Mouse (Mus musculus): Measurements from ENCODE around the gene Olfr1412. TPM values are rescaled to one million over a fixed set of nuclear protein-coding genes. Genes with fewer than 3 reads are reported as not detected.

The Olfr1412 gene
- total RNA-seq, 2 experiments from 2014 or later = not detected

GRCm38 (mm10) chr1:92636015-92636414 lies 50.4 kb downstream of the Olfr1412 start:
- ATAC-seq (replicated peaks; ENCODE audit: low FRiP score, low TSS enrichment, poor library complexity, severe bottlenecking) = no peak

- ATAC-seq (replicated peaks; ENCODE audit: low FRiP score, low TSS enrichment, poor library complexity, severe bottlenecking) = no peak
These were observed 51.1 kb downstream of the Olfr1412 start for GRCm38 (mm10) chr1:92636676-92637075.

GRCm38 (mm10) chr1:92637501-92638172 lies 52.1 kb downstream of the Olfr1412 start:
- no peak for ATAC-seq (replicated peaks; ENCODE audit: low FRiP score, low TSS enrichment, poor library complexity, severe bottlenecking)

GRCm38 (mm10) chr1:92638181-92638580 lies 52.6 kb downstream of the Olfr1412 start:
- no peak for ATAC-seq (replicated peaks; ENCODE audit: low FRiP score, low TSS enrichment, poor library complexity, severe bottlenecking)

- ATAC-seq (replicated peaks; ENCODE audit: low FRiP score, low TSS enrichment, poor library complexity, severe bottlenecking) = no peak
These were observed 53.2 kb downstream of the Olfr1412 start for GRCm38 (mm10) chr1:92638736-92639135.

- no peak for ATAC-seq (replicated peaks; ENCODE audit: low FRiP score, low TSS enrichment, poor library complexity, severe bottlenecking)
These were observed 54.8 kb downstream of the Olfr1412 start for GRCm38 (mm10) chr1:92640393-92640792.

Other genes starting within 250 kb of the Olfr1412 start
- 169 and 187 TPM in 2 replicates for gene Ndufa10, start 111.9 kb upstream of the Olfr1412 start, total RNA-seq (2014; fragmentation: Nextera tagmentation)
- gene Ndufa10, start 111.9 kb upstream of the Olfr1412 start, total RNA-seq (2017) = 132 and 170 TPM in 2 replicates
- gene Olfr1416, start 100.7 kb upstream of the Olfr1412 start, total RNA-seq (2014; fragmentation: Nextera tagmentation) = not detected in 2 replicates
- gene Olfr1416, start 100.7 kb upstream of the Olfr1412 start, total RNA-seq (2017) = not detected in 2 replicates
- not detected in 2 replicates for gene Olfr1415, start 89.7 kb upstream of the Olfr1412 start, total RNA-seq (2014; fragmentation: Nextera tagmentation)
- gene Olfr1415, start 89.7 kb upstream of the Olfr1412 start, total RNA-seq (2017) = not detected in 2 replicates
- not detected in 2 replicates for gene Olfr1414, start 67.1 kb upstream of the Olfr1412 start, total RNA-seq (2014; fragmentation: Nextera tagmentation)
- gene Olfr1414, start 67.1 kb upstream of the Olfr1412 start, total RNA-seq (2017) = not detected in 2 replicates
- not detected in 2 replicates for gene Olfr1413, start 14.5 kb upstream of the Olfr1412 start, total RNA-seq (2014; fragmentation: Nextera tagmentation)
- gene Olfr1413, start 14.5 kb upstream of the Olfr1412 start, total RNA-seq (2017) = not detected in 2 replicates
- gene Olfr1411, start 8.6 kb downstream of the Olfr1412 start, total RNA-seq (2014; fragmentation: Nextera tagmentation) = not detected in 2 replicates
- not detected in 2 replicates for gene Olfr1411, start 8.6 kb downstream of the Olfr1412 start, total RNA-seq (2017)
- not detected in 2 replicates for gene Olfr1410, start 20.0 kb downstream of the Olfr1412 start, total RNA-seq (2014; fragmentation: Nextera tagmentation)
- gene Olfr1410, start 20.0 kb downstream of the Olfr1412 start, total RNA-seq (2017) = not detected in 2 replicates
- gene Olfr12, start 32.0 kb downstream of the Olfr1412 start, total RNA-seq (2014; fragmentation: Nextera tagmentation) = not detected in 2 replicates
- gene Olfr12, start 32.0 kb downstream of the Olfr1412 start, total RNA-seq (2017) = not detected in 2 replicates
- 193 and 214 TPM in 2 replicates for gene Cops9, start 56.2 kb downstream of the Olfr1412 start, total RNA-seq (2014; fragmentation: Nextera tagmentation)
- 142 TPM in 2 replicates for gene Cops9, start 56.2 kb downstream of the Olfr1412 start, total RNA-seq (2017)
- 0.72 and 5.4 TPM in 2 replicates for gene Otos, start 63.1 kb downstream of the Olfr1412 start, total RNA-seq (2014; fragmentation: Nextera tagmentation)
- gene Otos, start 63.1 kb downstream of the Olfr1412 start, total RNA-seq (2017) = not detected in 2 replicates
- gene Gpc1, start 245.9 kb downstream of the Olfr1412 start, total RNA-seq (2014; fragmentation: Nextera tagmentation) = 1.2 and 2.9 TPM in 2 replicates
- gene Gpc1, start 245.9 kb downstream of the Olfr1412 start, total RNA-seq (2017) = 0.65 and 0.80 TPM in 2 replicates

All from megakaryocyte-erythroid progenitor cell, adult 5-6 weeks (primary cell).